Mouse (Mus musculus) liver, embryonic 14.5 days (tissue): Measurements from ENCODE around the gene Mtmr12. TPM values are rescaled to one million over a fixed set of nuclear protein-coding genes. Genes with fewer than 3 reads are reported as not detected.

Experiments
- ATAC-seq: fragments of 200-750 bp; cut with Nextera tagmentation; 2 replicates; pipeline ENCODE4 v1.8.0; 2017; ENCODE audit warnings: moderate number of reproducible peaks, mild to moderate bottlenecking, moderate library complexity; ENCODE audit not compliant: insufficient read depth
- DNase-seq, 3 experiments: peaks; one replicate each; pipeline ENCODE4 v3.0.0-alpha.2; 2012 to 2013; ENCODE audit warnings: low read depth in 3 of 3, low spot score in 3 of 3
- H3K27ac ChIP-seq: fragments of 300-500 bp; sonication (generic); 2 replicates; pipeline ENCODE4 v1.5.1; 2014; ENCODE audit warnings: moderate library complexity, mild to moderate bottlenecking, control low read depth, inconsistent platforms
- H3K27me3 ChIP-seq: fragments of 300-500 bp; sonication (generic); 2 replicates; pipeline ENCODE4 v1.6.1; 2014; ENCODE audit warnings: mild to moderate bottlenecking, low read length, moderate library complexity; ENCODE audit not compliant: control insufficient read depth, insufficient read depth
- H3K36me3 ChIP-seq: fragments of 300-500 bp; sonication (generic); replicated peaks from 2 replicates; pipeline ENCODE4 v1.6.1; 2014; ENCODE audit warnings: low read depth; ENCODE audit not compliant: control insufficient read depth, insufficient read depth
- H3K4me1 ChIP-seq, 2 experiments: fragments of 200-500 bp in 1 of 2; fragments of 300-500 bp in 1 of 2; sonication (generic) in 1 of 2; replicated peaks; 2 replicates each; pipeline ENCODE4 v1.6.1; 2012 to 2014; ENCODE audit warnings: antibody characterized with exemption in 1 of 2, inconsistent platforms in 1 of 2, low read length in 1 of 2; ENCODE audit not compliant: control insufficient read depth in 2 of 2, insufficient read depth in 2 of 2
- H3K4me2 ChIP-seq: fragments of 300-500 bp; sonication (generic); 2 replicates; pipeline ENCODE4 v1.6.1; 2014; ENCODE audit warnings: low read depth, mild to moderate bottlenecking, control low read depth, moderate library complexity
- H3K4me3 ChIP-seq, 2 experiments: fragments of 200-500 bp in 1 of 2; fragments of 300-500 bp in 1 of 2; sonication (generic) in 1 of 2; 2 replicates each; pipeline ENCODE4 v1.5.1; 2012 to 2014; ENCODE audit warnings: low read depth in 2 of 2, low read length in 2 of 2, mild to moderate bottlenecking in 2 of 2, control low read depth in 1 of 2, inconsistent platforms in 1 of 2, moderate library complexity in 1 of 2; ENCODE audit not compliant: insufficient read depth in 1 of 2
- H3K9ac ChIP-seq: fragments of 300-500 bp; sonication (generic); replicated peaks from 2 replicates; pipeline ENCODE4 v1.6.1; 2014; ENCODE audit warnings: mild to moderate bottlenecking, control low read depth, moderate library complexity
- H3K9me3 ChIP-seq: fragments of 300-500 bp; sonication (generic); 2 replicates; pipeline ENCODE4 v1.6.1; 2016; ENCODE audit warnings: low read length, mixed read lengths; ENCODE audit not compliant: control insufficient read depth
- CTCF ChIP-seq: IDR thresholded peaks from 2 replicates; pipeline ENCODE4 v1.5.1; 2016; ENCODE audit warnings: antibody characterized with exemption, low read depth, control low read depth
- EP300 ChIP-seq: IDR thresholded peaks from 2 replicates; pipeline ENCODE4 v1.6.1; 2016; ENCODE audit warnings: antibody characterized with exemption, low read depth
- WGBS: fragments of 180-500 bp; shearing (Covaris S2); extraction: QIAGEN DNeasy Blood & Tissue Kit; methylation state at CpG from one replicate; pipeline ENCODE4 v1.1.7; 2014; ENCODE audit not compliant: insufficient replicate concordance; 5-methylcytosine and 5-hydroxymethylcytosine counted together
- polyA plus RNA-seq, 2 experiments: library from polyadenylated mRNA; depleted of rRNA in 1 of 2; stranded (reverse) in 1 of 2; unstranded in 1 of 2; fragments of >200 nt; fragmentation: Nextera tagmentation in 1 of 2; extraction: Ambion mirVana in 1 of 2; gene quantifications; 2 replicates each; pipeline versions ENCODE4 v1.2.1 to v1.2.3; 2012 to 2014

Mtmr12 gene
- polyA plus RNA-seq, 2 experiments: 6.4 to 7.2 TPM

GRCm38 (mm10) chr15:12250350-12250749 is 45.5 kb downstream of the Mtmr12 start:
- WGBS: 63% methylated on average over 5 of the region's 5 CpGs
- H3K4me2 ChIP-seq: no peak overlapping the region
- no peak for TF ChIP-seq EP300
- TF ChIP-seq CTCF: no peak
- no peak overlapping the region for H3K4me3 ChIP-seq
- no peak for DNase-seq
- H3K27me3 ChIP-seq: no peaks in the 10 kb centered on the region
- peaks cover 11% of the 10 kb centered on the region for H3K36me3 ChIP-seq
- no peaks in the 10 kb centered on the region for H3K9me3 ChIP-seq
- H3K4me1 ChIP-seq: peaks cover 18 to 21% of the 10 kb centered on the region in 2 experiments
- H3K27ac ChIP-seq: no peak overlapping the region
- ATAC-seq: no peak
- no peak overlapping the region for H3K9ac ChIP-seq

- peaks cover 11% of the 10 kb centered on the region for H3K36me3 ChIP-seq
- no peak for TF ChIP-seq EP300
Observed at GRCm38 (mm10) chr15:12251416-12252140, 46.8 kb downstream of the Mtmr12 start.

GRCm38 (mm10) chr15:12252141-12252489 is 47.3 kb downstream of the Mtmr12 start:
- WGBS: 83% methylated on average over 2 of the region's 2 CpGs
- Histone ChIP-seq H3K4me1 (peaks cover under 1 to 3% of the 10 kb centered on the region in 2 experiments; a peak in 3 of 4 replicates), H3K27ac (no peak overlapping the region), H3K4me2 (no peak overlapping the region), H3K9ac (no peak overlapping the region), H3K27me3 (no peaks in the 10 kb centered on the region), H3K36me3 (peaks cover 11% of the 10 kb centered on the region), H3K9me3 (no peaks in the 10 kb centered on the region), H3K4me3 (no peak overlapping the region)
- DNase-seq: no peak
- no peak for ATAC-seq
- TF ChIP-seq CTCF (no peak), EP300 (no peak)

More at GRCm38 (mm10) chr15:12251416-12252140, 46.8 kb downstream of the Mtmr12 start:
- H3K9ac ChIP-seq: no peak overlapping the region
- peaks cover 5 to 9% of the 10 kb centered on the region in 2 experiments for H3K4me1 ChIP-seq
- WGBS: 87% methylated on average over 15 of the region's 15 CpGs
- H3K4me3 ChIP-seq: no peak overlapping the region
- H3K27ac ChIP-seq: no peak overlapping the region
- no peaks in the 10 kb centered on the region for H3K27me3 ChIP-seq
- ATAC-seq (no peak), DNase-seq (no peak)
- H3K9me3 ChIP-seq: no peaks in the 10 kb centered on the region
- no peak overlapping the region for H3K4me2 ChIP-seq

GRCm38 (mm10) chr15:12257730-12258494 is 53.1 kb downstream of the Mtmr12 start:
- no peak for TF ChIP-seq CTCF
- no peak for TF ChIP-seq EP300
- Histone ChIP-seq H3K9ac (no peak overlapping the region), H3K4me1 (no peaks in the 10 kb centered on the region), H3K4me2 (no peak overlapping the region), H3K9me3 (no peaks in the 10 kb centered on the region), H3K27me3 (no peaks in the 10 kb centered on the region), H3K4me3 (no peak overlapping the region), H3K27ac (no peak overlapping the region), H3K36me3 (peaks cover 4% of the 10 kb centered on the region)
- no peak for ATAC-seq
- no peak for DNase-seq
- WGBS: 85% methylated on average over 16 of the region's 16 CpGs

GRCm38 (mm10) chr15:12263056-12263455 is 58.2 kb downstream of the Mtmr12 start:
- Histone ChIP-seq H3K4me2 (no peak overlapping the region), H3K4me1 (no peaks in the 10 kb centered on the region), H3K27ac (no peak overlapping the region), H3K9ac (no peak overlapping the region), H3K27me3 (no peaks in the 10 kb centered on the region), H3K4me3 (no peak overlapping the region), H3K36me3 (peaks cover 16% of the 10 kb centered on the region), H3K9me3 (no peaks in the 10 kb centered on the region)
- WGBS: 44% methylated on average over 3 of the region's 3 CpGs
- TF ChIP-seq EP300 (no peak), CTCF (no peak)
- no peak for DNase-seq
- ATAC-seq: no peak
